Mouse (Mus musculus): ENCODE measurements around the gene Sptbn1. TPM values are rescaled to one million over a fixed set of nuclear protein-coding genes. Genes with fewer than 3 reads are reported as not detected.

Sptbn1 gene
- 64.7 and 66.6 TPM in 2 replicates for polyA plus RNA-seq (2016; fragmentation: Nextera tagmentation; extraction: Ambion mirVana)

DNA sequence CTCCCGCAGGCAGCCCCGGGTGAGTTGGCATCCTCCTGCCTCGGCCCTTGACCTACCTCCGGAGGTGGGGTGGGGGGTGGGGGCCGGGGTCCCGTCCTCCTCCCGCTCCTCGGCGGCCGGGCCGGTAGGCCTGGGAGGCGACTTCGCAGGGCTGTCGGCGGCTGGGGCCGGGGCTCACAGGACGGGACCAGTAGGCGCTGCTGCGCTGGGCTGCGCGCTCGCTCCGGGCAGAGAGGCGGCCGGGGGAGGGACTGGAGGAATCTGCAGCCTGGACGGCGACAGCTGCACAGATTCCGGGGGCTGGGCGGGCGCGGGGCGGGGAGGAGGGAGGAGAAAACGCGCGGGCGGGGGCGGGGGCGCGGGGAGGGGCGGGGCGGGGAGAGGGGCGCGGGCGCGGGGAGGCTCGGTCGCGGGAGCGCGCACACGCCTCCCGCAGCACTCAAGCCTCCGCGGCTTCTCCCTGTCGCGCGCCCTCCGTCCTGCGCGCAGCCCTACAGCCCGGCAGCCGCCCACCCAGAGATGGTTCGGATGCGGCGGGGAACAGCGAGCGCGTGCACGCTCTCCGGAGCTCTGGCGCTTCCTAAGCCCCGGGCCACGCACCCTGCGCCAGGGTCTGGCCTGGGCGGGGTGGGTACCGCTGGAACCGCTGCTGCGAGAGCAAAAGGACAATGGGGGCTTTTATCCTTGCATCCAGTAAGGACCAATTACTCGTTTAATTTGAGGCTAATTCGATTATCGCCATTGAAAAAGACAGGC is at the start of gene Sptbn1:
TSS of gene Sptbn1 (minus strand) at position 284 of the 756 bp plus-strand sequence.
- Histone ChIP-seq H3K9me3 (no peaks in the 10 kb centered on the region), H3K36me3 (replicated peaks) (no peaks in the 10 kb centered on the region)
- under 1% methylated on average over 71 of the region's 81 CpGs for WGBS

GRCm38 (mm10) chr11:30294279-30294678 is 26.3 kb upstream of the Sptbn1 start:
- H3K27me3 ChIP-seq (replicated peaks; ENCODE audit: low read depth, poor library complexity, severe bottlenecking): no peaks in the 10 kb centered on the region
- DNase-seq (ENCODE audit: low spot score): no peak

More for the DNA sequence above, at the start of gene Sptbn1:
- DNase-seq (ENCODE audit: low spot score): peak; percentile 94
- Histone ChIP-seq H3K4me1 (peaks cover 20% of the 10 kb centered on the region), H3K27me3 (replicated peaks; ENCODE audit: low read depth, poor library complexity, severe bottlenecking) (peaks cover 10% of the 10 kb centered on the region), H3K27ac (replicated peaks) (peak within 1 kb of the TSS; percentile 93), H3K4me3 (peak within 1 kb of the TSS; percentile 79)

GRCm38 (mm10) chr11:30292221-30293160 is 24.5 kb upstream of the Sptbn1 start:
- H3K4me1 ChIP-seq: peaks cover 3% of the 10 kb centered on the region; the same call in 1 of the 2 replicates
- no peak for DNase-seq (ENCODE audit: low spot score)
- no peaks in the 10 kb centered on the region for H3K36me3 ChIP-seq (replicated peaks)
- WGBS: 95% methylated on average over 3 of the region's 3 CpGs
- H3K27ac ChIP-seq (replicated peaks): no peak overlapping the region
- H3K9me3 ChIP-seq: no peaks in the 10 kb centered on the region
- no peak overlapping the region for H3K4me3 ChIP-seq
- H3K27me3 ChIP-seq (replicated peaks; ENCODE audit: low read depth, poor library complexity, severe bottlenecking): no peaks in the 10 kb centered on the region

More at GRCm38 (mm10) chr11:30294279-30294678, 26.3 kb upstream of the Sptbn1 start:
- H3K9me3 ChIP-seq: no peaks in the 10 kb centered on the region
- H3K27ac ChIP-seq (replicated peaks): no peak overlapping the region
- H3K36me3 ChIP-seq (replicated peaks): no peaks in the 10 kb centered on the region
- H3K4me1 ChIP-seq: peaks cover 3% of the 10 kb centered on the region; the same call in 1 of the 2 replicates
- H3K4me3 ChIP-seq: no peak overlapping the region

GRCm38 (mm10) chr11:30291155-30291554 is 23.2 kb upstream of the Sptbn1 start:
- Histone ChIP-seq H3K27ac (replicated peaks) (no peak overlapping the region), H3K27me3 (replicated peaks; ENCODE audit: low read depth, poor library complexity, severe bottlenecking) (no peaks in the 10 kb centered on the region), H3K4me3 (no peak overlapping the region), H3K4me1 (peaks cover 3% of the 10 kb centered on the region; the same call in 1 of the 2 replicates), H3K9me3 (no peaks in the 10 kb centered on the region), H3K36me3 (replicated peaks) (no peaks in the 10 kb centered on the region)
- no peak for DNase-seq (ENCODE audit: low spot score)
- 58% methylated on average over 8 of the region's 8 CpGs for WGBS

DNA sequence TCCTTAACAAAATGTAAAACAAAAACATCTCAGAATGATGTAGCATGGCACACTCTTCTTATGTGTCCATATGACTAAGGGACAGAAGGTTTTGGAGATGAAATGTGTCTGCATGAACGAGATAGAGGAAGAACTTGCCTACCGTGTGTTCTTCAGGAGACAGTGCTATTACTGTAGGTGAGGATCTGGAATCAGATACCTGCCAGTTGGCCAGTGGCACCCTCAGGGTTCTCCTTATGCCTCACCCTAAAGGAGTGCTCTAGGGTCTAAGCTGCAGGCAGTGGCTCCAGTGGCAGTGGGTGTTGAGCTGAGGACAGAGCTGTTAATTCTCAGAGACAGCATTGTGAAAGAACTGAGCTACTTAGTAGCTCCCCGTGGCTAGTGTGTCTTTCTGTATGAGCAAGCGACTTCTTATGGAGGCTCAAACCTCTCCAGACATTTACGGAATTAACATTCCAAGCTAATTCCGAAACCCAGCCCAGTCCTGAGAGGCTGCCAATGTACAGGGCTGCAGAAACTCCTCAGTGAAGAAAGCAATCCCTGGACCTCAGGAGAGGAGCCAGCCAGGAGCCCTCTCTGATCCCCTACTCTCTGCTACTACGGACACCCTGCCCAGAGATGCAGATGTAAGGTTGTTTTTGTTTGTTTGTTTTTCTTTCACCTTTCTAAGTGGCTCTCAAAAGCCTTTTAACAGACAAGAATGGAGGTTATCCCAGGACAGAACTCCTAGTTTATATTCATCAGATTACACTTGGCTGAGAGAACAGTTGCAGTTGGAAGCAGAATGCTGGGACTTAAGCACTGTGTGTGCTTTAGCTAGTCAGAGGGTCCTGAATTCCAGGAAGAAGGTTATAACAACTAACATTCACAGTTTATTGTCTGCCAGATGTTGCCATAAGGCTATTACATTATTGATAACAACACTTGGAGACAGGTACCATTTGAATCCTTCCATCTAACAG is 21.8 kb upstream of the Sptbn1 start:
- 53% methylated on average over 7 of the region's 7 CpGs for WGBS
- Histone ChIP-seq H3K36me3 (replicated peaks) (no peaks in the 10 kb centered on the region), H3K27me3 (replicated peaks; ENCODE audit: low read depth, poor library complexity, severe bottlenecking) (no peaks in the 10 kb centered on the region), H3K4me1 (peaks cover 3% of the 10 kb centered on the region; the same call in 1 of the 2 replicates), H3K9me3 (no peaks in the 10 kb centered on the region), H3K4me3 (no peak overlapping the region), H3K27ac (replicated peaks) (no peak overlapping the region)
- no peak for DNase-seq (ENCODE audit: low spot score)

- Histone ChIP-seq H3K27me3 (replicated peaks; ENCODE audit: low read depth, poor library complexity, severe bottlenecking) (no peaks in the 10 kb centered on the region), H3K4me3 (no peak overlapping the region), H3K9me3 (no peaks in the 10 kb centered on the region), H3K27ac (replicated peaks) (no peak overlapping the region), H3K4me1 (peaks cover 3% of the 10 kb centered on the region; the same call in 1 of the 2 replicates), H3K36me3 (replicated peaks) (no peaks in the 10 kb centered on the region)
- DNase-seq (ENCODE audit: low spot score): no peak
- WGBS: 88% methylated on average over 2 of the region's 2 CpGs
Observed at GRCm38 (mm10) chr11:30288075-30288474, 20.1 kb upstream of the Sptbn1 start.

DNA sequence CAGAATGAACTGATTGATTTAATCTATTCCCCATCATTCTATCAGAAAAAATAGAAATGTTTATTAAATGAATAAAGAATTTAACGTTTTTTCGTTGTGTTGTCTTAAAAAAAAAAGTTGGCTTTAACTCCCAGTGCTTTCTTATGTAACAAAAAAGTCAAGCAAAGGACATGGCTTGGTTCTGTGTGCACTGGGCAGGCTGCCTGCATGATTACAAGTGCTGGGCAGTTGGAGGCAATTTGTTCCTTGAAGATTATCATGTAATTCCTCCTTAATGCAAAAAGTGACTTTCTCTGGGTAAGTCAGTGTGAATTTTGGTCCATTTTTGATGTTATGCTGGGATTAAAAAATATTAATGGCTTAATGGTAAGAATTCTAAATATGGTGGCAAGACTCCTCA is 15.7 kb upstream of the Sptbn1 start:
- H3K27ac ChIP-seq (replicated peaks): no peak overlapping the region
- 62% methylated on average over 2 of the region's 2 CpGs for WGBS
- no peak for DNase-seq (ENCODE audit: low spot score)
- H3K4me3 ChIP-seq: no peak overlapping the region
- no peaks in the 10 kb centered on the region for H3K27me3 ChIP-seq (replicated peaks; ENCODE audit: low read depth, poor library complexity, severe bottlenecking)
- H3K4me1 ChIP-seq: no peaks in the 10 kb centered on the region
- H3K36me3 ChIP-seq (replicated peaks): no peaks in the 10 kb centered on the region
- no peaks in the 10 kb centered on the region for H3K9me3 ChIP-seq

DNA sequence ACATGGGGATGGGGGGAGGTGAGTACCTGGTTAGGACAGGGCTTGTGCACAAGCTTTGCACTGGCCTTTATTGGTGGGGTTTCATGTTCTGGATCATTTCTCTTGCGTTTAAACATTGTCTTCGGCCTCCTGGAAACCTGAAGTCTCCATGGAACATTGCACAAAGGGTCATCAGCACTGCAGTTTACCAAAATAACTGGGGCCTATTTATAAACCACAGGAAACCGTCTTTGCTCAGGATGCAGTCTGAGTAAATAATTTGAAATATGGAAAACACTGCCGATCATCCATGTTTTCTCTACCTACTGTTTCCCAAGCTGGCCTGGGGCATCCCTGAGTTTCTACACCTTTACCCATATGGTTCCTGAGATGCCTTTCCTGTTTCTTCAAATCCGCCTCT is 13.1 kb upstream of the Sptbn1 start:
- Histone ChIP-seq H3K27ac (replicated peaks) (no peak overlapping the region), H3K36me3 (replicated peaks) (no peaks in the 10 kb centered on the region), H3K27me3 (replicated peaks; ENCODE audit: low read depth, poor library complexity, severe bottlenecking) (no peaks in the 10 kb centered on the region), H3K4me3 (no peak overlapping the region), H3K4me1 (no peaks in the 10 kb centered on the region), H3K9me3 (no peaks in the 10 kb centered on the region)
- no peak for DNase-seq (ENCODE audit: low spot score)
- 79% methylated on average over 5 of the region's 5 CpGs for WGBS

DNA sequence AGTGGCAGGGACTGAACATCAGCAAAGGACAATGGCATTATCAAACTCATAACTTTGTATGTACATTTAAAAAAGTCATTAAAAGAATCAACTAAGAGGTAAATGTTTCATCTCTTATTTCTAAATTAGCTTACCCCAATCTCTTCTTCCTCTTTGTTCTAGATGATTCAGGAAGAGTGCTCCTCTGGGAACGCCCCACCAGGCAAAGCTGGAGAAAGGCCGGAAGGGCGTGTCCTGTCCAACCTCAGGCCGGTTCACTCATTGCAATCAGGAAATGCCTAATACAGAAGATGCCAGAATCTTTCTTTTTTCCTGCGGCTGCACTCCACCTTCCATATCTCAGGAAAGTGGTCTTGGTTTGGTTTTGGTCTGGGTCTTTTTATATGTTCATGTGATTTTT is 11.3 kb upstream of the Sptbn1 start:
- Histone ChIP-seq H3K36me3 (replicated peaks) (no peaks in the 10 kb centered on the region), H3K4me1 (0 out of 2 replicates have a peak, but pooled peaks cover 3% of the 10 kb centered on the region), H3K27me3 (replicated peaks; ENCODE audit: low read depth, poor library complexity, severe bottlenecking) (no peaks in the 10 kb centered on the region), H3K4me3 (no peak overlapping the region), H3K27ac (replicated peaks) (no peak overlapping the region), H3K9me3 (no peaks in the 10 kb centered on the region)
- no peak for DNase-seq (ENCODE audit: low spot score)
- 85% methylated on average over 5 of the region's 5 CpGs for WGBS

GRCm38 (mm10) chr11:30275436-30276031 is 7.6 kb upstream of the Sptbn1 start:
- Histone ChIP-seq H3K4me1 (0 out of 2 replicates have a peak, but pooled peaks cover 3% of the 10 kb centered on the region), H3K4me3 (no peak overlapping the region), H3K27me3 (replicated peaks; ENCODE audit: low read depth, poor library complexity, severe bottlenecking) (no peaks in the 10 kb centered on the region), H3K36me3 (replicated peaks) (no peaks in the 10 kb centered on the region), H3K9me3 (no peaks in the 10 kb centered on the region), H3K27ac (replicated peaks) (no peak overlapping the region)
- no peak for DNase-seq (ENCODE audit: low spot score)
- 57% methylated on average over 3 of the region's 3 CpGs for WGBS

GRCm38 (mm10) chr11:30269524-30269923 is 1.5 kb upstream of the Sptbn1 start:
- Histone ChIP-seq H3K4me1 (peaks cover 20% of the 10 kb centered on the region), H3K27ac (replicated peaks) (no peak overlapping the region), H3K27me3 (replicated peaks; ENCODE audit: low read depth, poor library complexity, severe bottlenecking) (peaks cover 10% of the 10 kb centered on the region), H3K4me3 (no peak overlapping the region), H3K36me3 (replicated peaks) (no peaks in the 10 kb centered on the region), H3K9me3 (no peaks in the 10 kb centered on the region)
- 83% methylated on average over 1 of the region's 1 CpGs for WGBS
- DNase-seq (ENCODE audit: low spot score): no peak
